Mouse (Mus musculus): ENCODE measurements around the gene Vmn2r56. TPM values are rescaled to one million over a fixed set of nuclear protein-coding genes. Genes with fewer than 3 reads are reported as not detected.
A peak's percentile ranks its signal among the peaks of the same experiment; 100 is the strongest.
"Not testable (repeated sequence)": the region's sequence is repeated elsewhere in the genome, so short reads cannot be mapped to it uniquely, and the experiment has no call there.

Gene Vmn2r56
- polyA plus RNA-seq (2015; fragmentation: Nextera tagmentation; extraction: Ambion mirVana): not detected in 2 replicates

DNA sequence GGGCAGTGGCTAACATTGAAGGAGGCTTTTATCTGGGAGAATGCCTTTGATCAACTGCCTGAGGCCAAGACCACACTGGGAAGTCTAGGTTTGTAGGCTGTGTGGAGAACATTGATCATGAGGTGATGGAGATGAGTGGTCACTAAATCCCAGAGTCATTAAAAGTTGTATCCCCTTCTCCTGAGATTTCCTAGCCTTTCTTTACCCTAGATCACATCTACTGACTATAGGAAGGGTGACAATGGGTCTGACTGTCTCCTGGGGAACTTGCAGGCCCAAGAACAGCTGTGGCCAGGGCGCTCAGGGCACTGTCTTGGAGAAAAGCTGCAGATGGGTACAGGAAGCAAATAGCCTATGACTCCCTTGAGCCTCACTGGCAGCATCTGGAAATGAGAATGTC lies at the start of gene Vmn2r56:
Gene Vmn2r56, minus strand, starts transcription at position 101 of the 400 bp plus-strand sequence.
- WGBS: 35% methylated on average over 1 of the region's 1 CpGs
- ATAC-seq (ENCODE audit: extremely low read depth, insufficient number of reproducible peaks, low FRiP score, low TSS enrichment): no peak
- H3K4me3 ChIP-seq: no peak within 1 kb of the TSS

DNA sequence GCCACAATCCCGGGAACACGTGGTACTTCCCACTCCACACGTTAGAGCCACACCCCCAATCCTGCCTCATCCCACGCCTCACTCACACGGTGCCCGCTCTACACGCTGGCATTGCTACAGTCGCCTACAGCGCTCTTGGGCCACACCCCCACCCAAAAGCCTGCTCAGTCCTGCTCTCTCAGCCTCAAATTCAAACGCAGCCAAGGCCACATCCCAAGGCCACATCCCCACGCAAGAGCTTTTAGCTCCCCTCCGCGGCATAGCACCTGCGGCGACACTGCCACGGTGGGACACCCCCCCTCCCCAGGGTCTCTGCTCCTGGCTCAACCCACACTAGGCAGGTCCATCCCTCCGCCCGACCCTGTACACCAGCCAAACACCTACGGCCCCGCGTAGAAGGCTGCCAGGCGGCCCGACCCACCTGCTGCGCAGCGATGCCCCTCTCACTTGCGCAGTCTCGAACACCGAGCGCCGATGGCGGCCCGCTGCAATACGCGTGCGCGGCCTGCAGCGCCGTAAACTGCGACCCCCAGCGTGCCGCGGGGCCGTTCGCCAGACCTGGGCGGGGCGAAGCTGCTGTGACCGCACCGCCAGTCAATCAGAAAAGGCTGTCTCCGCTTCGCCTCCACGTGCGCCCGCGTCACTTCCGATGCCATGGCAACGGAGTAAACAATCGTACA lies 45.5 kb upstream of the Vmn2r56 start:
- WGBS: under 1% methylated on average over 57 of the region's 57 CpGs
- H3K27ac ChIP-seq (replicated peaks): no peak overlapping the region
- peak overlapping the region; percentile 89 for H3K9ac ChIP-seq
- H3K4me2 ChIP-seq: peak overlapping the region; percentile 98
- peak overlapping the region; percentile 80 for H3K4me3 ChIP-seq
- H3K36me3 ChIP-seq: peaks cover 2% of the 10 kb centered on the region
- peaks cover 8% of the 10 kb centered on the region for H3K4me1 ChIP-seq
- peak; percentile 83 for ATAC-seq (ENCODE audit: extremely low read depth, insufficient number of reproducible peaks, low FRiP score, low TSS enrichment)
- H3K27me3 ChIP-seq (replicated peaks): no peaks in the 10 kb centered on the region
- no peaks in the 10 kb centered on the region for H3K9me3 ChIP-seq

More for the DNA sequence above, at the start of gene Vmn2r56:
- Histone ChIP-seq H3K27ac (replicated peaks) (no peak within 1 kb of the TSS), H3K27me3 (replicated peaks) (no peaks in the 10 kb centered on the region), H3K4me2 (no peak within 1 kb of the TSS), H3K9me3 (no peaks in the 10 kb centered on the region), H3K4me1 (no peaks in the 10 kb centered on the region), H3K36me3 (no peaks in the 10 kb centered on the region), H3K9ac (no peak within 1 kb of the TSS)

DNA sequence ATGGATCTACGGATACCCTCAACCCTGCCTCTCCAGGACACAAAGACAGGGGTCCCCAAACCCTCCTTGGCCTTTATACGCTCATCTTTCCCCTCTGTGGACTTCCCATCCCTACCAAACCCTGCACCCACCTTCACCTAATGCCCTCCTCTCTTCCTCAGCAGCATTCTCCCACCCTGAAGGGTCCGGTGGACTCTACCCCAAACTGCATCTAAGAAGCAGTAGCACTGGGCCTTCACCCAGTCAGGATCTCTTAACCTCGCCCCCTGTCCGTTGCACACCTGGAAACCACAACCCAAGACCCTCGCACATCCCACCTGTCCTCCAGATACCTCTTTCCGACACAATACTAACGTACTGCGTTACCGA lies 45.0 kb upstream of the Vmn2r56 start:
- Histone ChIP-seq H3K9me3 (no peaks in the 10 kb centered on the region), H3K4me1 (peaks cover 8% of the 10 kb centered on the region), H3K36me3 (peaks cover 7% of the 10 kb centered on the region), H3K27me3 (replicated peaks) (no peaks in the 10 kb centered on the region), H3K27ac (replicated peaks) (no peak overlapping the region), H3K9ac (peak overlapping the region; percentile 89), H3K4me2 (peak overlapping the region; percentile 98), H3K4me3 (peak overlapping the region; percentile 80)
- WGBS: 23% methylated on average over 10 of the region's 10 CpGs
- ATAC-seq (ENCODE audit: extremely low read depth, insufficient number of reproducible peaks, low FRiP score, low TSS enrichment): no peak

GRCm38 (mm10) chr7:12779141-12779540 lies 44.3 kb upstream of the Vmn2r56 start:
- Histone ChIP-seq H3K36me3 (peaks cover 13% of the 10 kb centered on the region), H3K27me3 (replicated peaks) (no peaks in the 10 kb centered on the region), H3K9ac (peak overlapping the region; percentile 89; the same call in 1 of the 2 replicates), H3K4me2 (0 out of 2 replicates have a peak overlapping the region, but pooled peaks have one; percentile 98), H3K4me1 (peaks cover 8% of the 10 kb centered on the region), H3K4me3 (no peak overlapping the region), H3K9me3 (no peaks in the 10 kb centered on the region), H3K27ac (replicated peaks) (no peak overlapping the region)
- 86% methylated on average over 5 of the region's 5 CpGs for WGBS
- ATAC-seq (ENCODE audit: extremely low read depth, insufficient number of reproducible peaks, low FRiP score, low TSS enrichment): no peak

- no peak for ATAC-seq (ENCODE audit: extremely low read depth, insufficient number of reproducible peaks, low FRiP score, low TSS enrichment)
- H3K4me1 ChIP-seq: peaks cover 4% of the 10 kb centered on the region
- no peaks in the 10 kb centered on the region for H3K27me3 ChIP-seq (replicated peaks)
- no peaks in the 10 kb centered on the region for H3K9me3 ChIP-seq
- H3K27ac ChIP-seq (replicated peaks): no peak overlapping the region
- no peak overlapping the region for H3K4me3 ChIP-seq
- H3K9ac ChIP-seq: no peak overlapping the region
- H3K36me3 ChIP-seq: peaks cover 58% of the 10 kb centered on the region
- no peak overlapping the region for H3K4me2 ChIP-seq
- 93% methylated on average over 1 of the region's 1 CpGs for WGBS
Measured at GRCm38 (mm10) chr7:12774606-12775005, 39.8 kb upstream of the Vmn2r56 start.

GRCm38 (mm10) chr7:12774111-12774510 lies 39.3 kb upstream of the Vmn2r56 start:
- Histone ChIP-seq H3K36me3 (peaks cover 63% of the 10 kb centered on the region), H3K9me3 (no peaks in the 10 kb centered on the region), H3K4me3 (no peak overlapping the region), H3K4me2 (no peak overlapping the region), H3K27me3 (replicated peaks) (no peaks in the 10 kb centered on the region), H3K4me1 (no peaks in the 10 kb centered on the region), H3K27ac (replicated peaks) (no peak overlapping the region), H3K9ac (no peak overlapping the region)
- WGBS: 82% methylated on average over 9 of the region's 9 CpGs
- ATAC-seq (ENCODE audit: extremely low read depth, insufficient number of reproducible peaks, low FRiP score, low TSS enrichment): no peak

DNA sequence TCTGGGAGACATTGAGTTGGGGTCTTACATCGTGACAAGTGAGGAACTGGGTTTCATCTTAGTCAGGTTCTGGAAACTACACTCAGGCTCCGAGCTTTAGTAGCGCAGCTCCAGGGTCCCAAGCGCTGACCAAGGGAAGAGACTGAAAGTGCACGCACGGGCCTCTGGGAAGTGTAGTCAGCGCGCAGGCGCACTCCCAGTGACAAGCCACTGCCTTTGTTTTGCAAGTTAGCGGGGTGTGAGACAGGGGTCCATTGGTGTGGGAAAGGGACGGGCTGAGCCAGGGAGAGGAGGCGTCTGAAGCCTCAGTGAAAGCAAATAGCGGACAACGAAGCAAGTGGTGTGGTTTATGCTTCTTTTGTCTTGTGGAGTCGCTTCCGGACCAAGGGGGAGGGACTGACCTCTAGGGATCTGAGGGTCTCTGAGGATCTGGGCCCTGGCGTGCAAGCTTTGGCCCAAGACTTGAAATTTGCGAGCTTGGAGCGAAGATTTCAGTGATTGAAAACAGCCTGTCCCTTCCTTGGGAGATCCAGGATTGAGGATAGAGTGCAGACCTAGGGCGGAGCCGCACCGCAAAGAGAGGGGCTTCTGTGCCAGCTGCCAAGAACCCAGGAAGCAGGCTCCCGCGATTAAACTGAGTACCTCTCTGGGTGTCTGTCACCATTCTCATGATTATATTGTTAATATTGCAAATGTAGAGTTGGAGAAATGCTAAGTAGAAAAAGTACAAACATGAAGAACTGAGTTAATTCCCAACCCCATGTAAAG lies 14.8 kb upstream of the Vmn2r56 start:
- Histone ChIP-seq H3K9ac (no peak overlapping the region), H3K36me3 (no peaks in the 10 kb centered on the region), H3K4me3 (peak overlapping the region; percentile 29), H3K4me2 (peak overlapping the region; percentile 41), H3K4me1 (no peaks in the 10 kb centered on the region), H3K27ac (replicated peaks) (no peak overlapping the region), H3K9me3 (peaks cover 19% of the 10 kb centered on the region), H3K27me3 (replicated peaks) (no peaks in the 10 kb centered on the region)
- ATAC-seq (ENCODE audit: extremely low read depth, insufficient number of reproducible peaks, low FRiP score, low TSS enrichment): no peak
- 66% methylated on average over 24 of the region's 24 CpGs for WGBS

GRCm38 (mm10) chr7:12684903-12685302 lies 49.9 kb downstream of the Vmn2r56 start, which contains the start of gene Vmn2r55:
Gene Vmn2r55 (minus strand): TSS chr7:12685003.
- WGBS: 79% methylated on average over 3 of the region's 3 CpGs

DNA sequence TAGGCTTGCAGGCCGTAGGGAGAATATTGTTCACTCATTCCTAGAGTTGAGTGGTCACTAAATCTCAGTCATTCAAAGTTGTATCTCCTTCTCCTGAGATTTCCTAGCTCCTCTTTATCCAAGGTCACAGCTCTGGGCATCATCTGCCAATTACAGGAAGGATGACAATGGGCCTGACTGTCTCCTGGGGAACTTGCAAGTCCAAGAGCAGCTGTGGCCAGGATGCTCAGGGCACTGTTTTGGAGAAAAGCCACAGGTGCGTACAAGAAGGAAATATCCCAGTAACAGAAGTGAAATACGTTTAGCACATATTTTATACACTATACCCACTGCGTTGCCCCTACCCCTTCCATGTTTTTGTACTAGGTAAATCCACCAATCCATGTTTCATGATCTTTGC lies 94.6 kb downstream of the Vmn2r56 start, which contains the start of gene Vmn2r54:
Gene Vmn2r54, minus strand, starts transcription at position 101 of the 400 bp plus-strand sequence.
- not testable (repeated sequence) for H3K4me3 ChIP-seq; H3K27ac ChIP-seq (replicated peaks); H3K9me3 ChIP-seq; H3K4me2 ChIP-seq; ATAC-seq (ENCODE audit: extremely low read depth, insufficient number of reproducible peaks, low FRiP score, low TSS enrichment); H3K9ac ChIP-seq; H3K4me1 ChIP-seq; H3K36me3 ChIP-seq; H3K27me3 ChIP-seq (replicated peaks)
- 79% methylated on average over 3 of the region's 4 CpGs for WGBS

More at GRCm38 (mm10) chr7:12684903-12685302, 49.9 kb downstream of the Vmn2r56 start, which contains the start of gene Vmn2r55:
- H3K27me3 ChIP-seq (replicated peaks); H3K4me3 ChIP-seq; H3K4me2 ChIP-seq; H3K36me3 ChIP-seq; H3K9me3 ChIP-seq; H3K27ac ChIP-seq (replicated peaks); ATAC-seq (ENCODE audit: extremely low read depth, insufficient number of reproducible peaks, low FRiP score, low TSS enrichment); H3K9ac ChIP-seq; H3K4me1 ChIP-seq: not testable (repeated sequence)
